22 mouse cellular contexts compared by ENCODE assay signal in the genomic region with DNA sequence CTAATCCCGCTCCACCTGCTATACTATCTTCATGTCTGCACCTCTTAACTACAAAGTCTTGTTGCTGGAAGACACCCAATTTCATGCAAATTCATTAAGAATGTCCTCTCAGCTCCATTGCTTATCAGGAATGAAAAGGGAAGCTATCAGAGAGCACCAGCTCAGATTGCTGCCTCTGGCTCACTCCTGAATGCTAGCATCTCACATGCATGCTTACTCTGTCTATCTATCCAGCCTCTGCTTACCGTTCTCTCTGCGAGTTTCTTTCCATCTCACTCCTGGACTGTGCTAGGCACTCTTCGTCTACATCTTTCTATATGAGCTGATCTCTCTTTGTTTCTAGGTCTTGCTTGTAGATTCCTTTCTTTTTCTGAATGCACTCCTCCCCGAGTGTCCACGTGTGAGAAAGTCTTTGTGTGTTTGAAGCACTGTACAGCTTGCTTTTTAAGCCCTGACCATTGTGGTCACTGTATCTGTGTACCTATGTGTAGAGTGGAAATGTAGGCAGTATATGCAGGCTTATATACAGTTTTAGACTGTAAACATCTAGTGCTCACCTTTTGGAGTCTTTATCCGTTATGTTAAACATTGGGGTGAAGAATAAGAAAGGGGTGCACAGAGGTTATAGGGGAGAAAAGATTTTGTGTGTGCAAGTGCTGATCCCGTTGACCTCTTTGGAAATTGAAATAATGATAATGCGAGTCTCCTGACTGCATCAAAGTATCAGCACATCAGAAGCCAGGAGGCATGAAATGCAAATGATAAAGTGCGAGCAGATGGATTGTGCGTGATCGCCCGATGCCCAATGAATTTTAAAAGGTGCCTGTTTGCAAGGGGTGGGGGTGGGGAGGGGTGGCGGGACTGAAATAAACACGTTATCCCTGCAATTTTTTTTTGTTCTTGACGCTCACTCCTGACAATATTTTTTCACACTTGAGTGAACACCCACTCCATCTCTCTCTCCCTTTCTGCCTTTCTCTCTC.
A peak's percentile ranks its signal among the peaks of the same experiment; 100 is the strongest.
DNase-seq lines count a peak whose midpoint lies in the region; ATAC-seq and TF ChIP-seq lines count a peak whose summit lies in the region.
"Had no signal": no experiment of that assay in that cellular context is flagged by ENCODE, and none has a peak within 500 bp of the region (broad histone marks: within the 10 kb centered on the region; RNA-seq: fewer than 3 reads in every experiment).

No protein-coding gene starts in this region.

- TF ChIP-seq CTCF in forebrain, postnatal 0 days (IDR thresholded peaks at IDR 0.05; ENCODE audit: low read depth): no peak
- TF ChIP-seq CTCF in midbrain, postnatal 0 days (IDR thresholded peaks at IDR 0.05): no peak

- H3K4me1 ChIP-seq in forebrain, embryonic 11.5 days (replicated peaks; ENCODE audit: control insufficient read depth, insufficient read depth, low read length): peaks cover 13% of the 10 kb centered on the region; the same call in 1 of the 2 replicates
- peaks cover 16% of the 10 kb centered on the region for H3K4me1 ChIP-seq in forebrain, postnatal 0 days (ENCODE audit: insufficient read depth)
- peaks cover 11% of the 10 kb centered on the region; the same call in 1 of the 2 replicates for H3K4me1 ChIP-seq in midbrain, postnatal 0 days (ENCODE audit: insufficient read depth, low read length)

- H3K9ac ChIP-seq in forebrain, embryonic 11.5 days (ENCODE audit: low read length): no peak overlapping the region
- peak overlapping the region; percentile 25; the same call in 1 of the 2 replicates for H3K9ac ChIP-seq in forebrain, postnatal 0 days
- H3K9ac ChIP-seq in midbrain, postnatal 0 days (replicated peaks; ENCODE audit: low read length, poor library complexity, severe bottlenecking): no peak overlapping the region
- H3K9ac ChIP-seq: liver, embryonic 12.5 days had no signal

- no peak for DNase-seq in forebrain, embryonic 11.5 days (ENCODE audit: low spot score)
- DNase-seq in forebrain, postnatal 0 days: peak; percentile 54
- DNase-seq in midbrain, postnatal 0 days (ENCODE audit: low spot score): no peak
- no peak for DNase-seq in cerebellum, postnatal 36 days
- DNase-seq in retina, postnatal 1 day: no peak
- no peak for DNase-seq in urinary bladder, adult 18-20 months (ENCODE audit: low spot score in 2 of 2)
- no peak for DNase-seq in gastrocnemius, postnatal 36 days
- DNase-seq: adrenal gland, postnatal 25 days; cerebellum, postnatal 25 days; gastrocnemius, postnatal 10 days; heart, postnatal 36 days; kidney, adult 11 months; kidney, postnatal 14 days; layer of hippocampus, adult 9-11 months; left cerebral cortex, postnatal 4 days; right cerebral cortex, adult 18-20 months; spleen, adult 18-20 months had no signal

- ATAC-seq in forebrain, embryonic 11.5 days (replicated peaks; ENCODE audit: low FRiP score): no peak
- peak; percentile 32; the same call in 1 of the 2 replicates for ATAC-seq in forebrain, postnatal 0 days
- peak; percentile 38; the same call in 1 of the 2 replicates for ATAC-seq in megakaryocyte progenitor cell, adult 5-6 weeks (replicated peaks; ENCODE audit: poor library complexity)
- ATAC-seq in midbrain, postnatal 0 days (ENCODE audit: low FRiP score): no peak
- ATAC-seq: liver, embryonic 12.5 days; lung, postnatal 0 days had no signal

- intact Hi-C loops in gastrocnemius, postnatal 36 days (cut with DNase I): no loop called here

- H3K27ac ChIP-seq in forebrain, embryonic 11.5 days (ENCODE audit: low read depth, low read length): peak overlapping the region; percentile 74
- peak overlapping the region; percentile 79 for H3K27ac ChIP-seq in forebrain, postnatal 0 days (ENCODE audit: low read depth, low read length)
- H3K27ac ChIP-seq in midbrain, postnatal 0 days (ENCODE audit: low read depth, low read length): peak overlapping the region; percentile 67; the same call in 1 of the 2 replicates
- H3K27ac ChIP-seq: liver, embryonic 12.5 days had no signal

- no peaks in the 10 kb centered on the region for H3K9me3 ChIP-seq in forebrain, embryonic 11.5 days (ENCODE audit: control insufficient read depth, low read length)
- no peaks in the 10 kb centered on the region for H3K9me3 ChIP-seq in forebrain, postnatal 0 days (ENCODE audit: low read length)
- H3K9me3 ChIP-seq in midbrain, postnatal 0 days (ENCODE audit: low read length): no peaks in the 10 kb centered on the region
- H3K9me3 ChIP-seq: G1E; liver, embryonic 12.5 days had no signal

- 60% methylated on average over 16 of the region's 16 CpGs for WGBS in forebrain, embryonic 11.5 days
- 23% methylated on average over 16 of the region's 16 CpGs for WGBS in forebrain, postnatal 0 days
- WGBS in midbrain, postnatal 0 days: 30% methylated on average over 16 of the region's 16 CpGs

- H3K27me3 ChIP-seq in forebrain, embryonic 11.5 days (ENCODE audit: control insufficient read depth, insufficient read depth, low read length): no peaks in the 10 kb centered on the region
- no peaks in the 10 kb centered on the region for H3K27me3 ChIP-seq in forebrain, postnatal 0 days (ENCODE audit: insufficient read depth, low read length)
- H3K27me3 ChIP-seq in midbrain, postnatal 0 days (ENCODE audit: insufficient read depth, low read length): no peaks in the 10 kb centered on the region
- H3K27me3 ChIP-seq: liver, embryonic 12.5 days had no signal

- H3K36me3 ChIP-seq in forebrain, embryonic 11.5 days (ENCODE audit: control insufficient read depth, insufficient read depth, low read length): no peaks in the 10 kb centered on the region
- no peaks in the 10 kb centered on the region for H3K36me3 ChIP-seq in forebrain, postnatal 0 days (ENCODE audit: insufficient read depth)
- no peaks in the 10 kb centered on the region for H3K36me3 ChIP-seq in midbrain, postnatal 0 days (ENCODE audit: insufficient read depth, low read length)

- no peak overlapping the region for H3K4me3 ChIP-seq in forebrain, embryonic 11.5 days (ENCODE audit: low read depth, low read length)
- H3K4me3 ChIP-seq in forebrain, postnatal 0 days (ENCODE audit: low read depth, low read length): no peak overlapping the region
- H3K4me3 ChIP-seq in midbrain, postnatal 0 days (ENCODE audit: low read depth, low read length): no peak overlapping the region
- H3K4me3 ChIP-seq: liver, embryonic 12.5 days had no signal

- H3K4me2 ChIP-seq in forebrain, embryonic 11.5 days (ENCODE audit: low read depth, low read length, severe bottlenecking): no peak overlapping the region
- H3K4me2 ChIP-seq in forebrain, postnatal 0 days (ENCODE audit: low read depth): peak overlapping the region; percentile 17; the same call in 1 of the 2 replicates
- 0 out of 2 replicates have a peak overlapping the region, but pooled peaks have one; percentile 6 for H3K4me2 ChIP-seq in midbrain, postnatal 0 days (ENCODE audit: low read depth, low read length, poor library complexity, severe bottlenecking)
- H3K4me2 ChIP-seq: heart, embryonic 11.5 days; liver, embryonic 12.5 days had no signal

Comparison
In these comparisons a context has a peak if more than half of its experiments do, and no peak if none do; other contexts are left out.
1. ATAC-seq: peak in forebrain, postnatal 0 days (single experiment) and megakaryocyte progenitor cell, adult 5-6 weeks (single experiment); none in forebrain, embryonic 11.5 days (single experiment) and midbrain, postnatal 0 days (single experiment).
2. Peak in every context shown above with its lines, with median percentiles within 50 percentile points of each other: H3K27ac ChIP-seq.